Mouse (Mus musculus) B cell, adult (primary cell): Measurements from ENCODE around the gene Pnlip. TPM values are rescaled to one million over a fixed set of nuclear protein-coding genes. Genes with fewer than 3 reads are reported as not detected.

ENCODE experiments used
- total RNA-seq: library from RNA; stranded (reverse); gene quantifications from 4 replicates; pipeline ENCODE4 v1.2.4, GENCODE M21; 2023; ENCODE audit not compliant: inconsistent age

Pnlip gene
- total RNA-seq, result 0.57 to 3.5 TPM (median 3.0 TPM) in 3 of 4 replicates, not detected in the other

GRCm38 (mm10) chr19:58652198-58652597, at the start of gene Pnlip:
Gene Pnlip (plus strand): TSS chr19:58652498.

GRCm38 (mm10) chr19:58728445-58729031, 76.2 kb downstream of the Pnlip start, which contains the start of gene Pnliprp1:
Gene Pnliprp1 (plus strand): TSS chr19:58728887.

Other genes starting within 250 kb of the Pnlip start
- gene Gfra1, start 196.6 kb upstream of the Pnlip start, total RNA-seq, result 0.66 to 2.8 TPM (median 1.3 TPM) in 4 replicates
- gene Ccdc172, start 140.5 kb upstream of the Pnlip start, total RNA-seq, result not detected in 4 replicates
- gene Pnliprp1, start 76.4 kb downstream of the Pnlip start, total RNA-seq, result 0.72 to 1.9 TPM in 2 of 4 replicates, not detected in the others
- gene Pnliprp2, start 107.2 kb downstream of the Pnlip start, total RNA-seq, result not detected in 4 replicates
- gene 1700019N19Rik, start 142.0 kb downstream of the Pnlip start, total RNA-seq, result not detected in 4 replicates